ENCODE assay signal across 8 mouse cellular contexts in the genomic region with DNA sequence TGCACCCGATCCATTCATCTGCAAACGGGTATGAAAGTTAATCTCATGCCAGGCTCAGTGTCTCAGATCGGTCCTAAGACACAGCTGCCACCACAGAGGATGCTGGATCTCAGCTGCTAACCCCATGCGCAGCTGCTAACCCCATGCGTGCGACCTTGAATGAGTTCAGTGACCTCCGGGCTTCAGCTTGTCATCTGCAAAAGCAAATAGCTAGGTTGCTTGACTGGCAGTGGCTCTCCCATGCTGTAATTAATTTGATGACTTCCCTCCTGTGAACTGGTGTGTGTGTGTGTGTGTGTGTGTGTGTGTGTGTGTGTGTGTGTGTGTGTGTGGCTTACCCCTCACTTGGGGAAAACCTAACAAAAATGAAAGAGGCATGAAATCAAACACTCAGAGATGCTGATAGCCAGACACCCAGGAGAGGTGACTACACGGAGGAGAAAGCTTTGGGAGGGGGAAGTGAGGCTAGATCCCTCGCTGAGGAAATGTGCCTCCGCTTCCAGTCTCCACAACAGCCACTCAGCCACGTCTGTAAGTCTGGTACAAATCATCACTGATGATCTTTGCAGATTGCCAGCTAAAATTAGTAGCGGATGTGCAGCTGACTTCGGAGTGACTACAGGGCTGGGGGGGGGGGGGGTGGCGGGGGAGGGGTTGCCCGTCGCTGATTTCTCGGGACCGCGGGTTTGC. TPM values are rescaled to one million over a fixed set of nuclear protein-coding genes. Genes with fewer than 3 reads are reported as not detected.
DNase-seq lines count a peak whose midpoint lies in the region; ATAC-seq and TF ChIP-seq lines count a peak whose summit lies in the region.

No protein-coding gene starts in this region.

- H3K4me2 ChIP-seq in kidney, postnatal 0 days (ENCODE audit: low read length): peak overlapping the region; percentile 21; the same call in 1 of the 2 replicates
- H3K4me2 ChIP-seq in heart, embryonic 14.5 days (ENCODE audit: low read length): peak overlapping the region; percentile 44
- H3K4me2 ChIP-seq in midbrain, embryonic 12.5 days (replicated peaks): peak overlapping the region; percentile 27; the same call in 1 of the 2 replicates

- H3K36me3 ChIP-seq in kidney, postnatal 0 days (ENCODE audit: insufficient read depth, low read length): no peaks in the 10 kb centered on the region
- no peaks in the 10 kb centered on the region for H3K36me3 ChIP-seq in heart, embryonic 14.5 days (ENCODE audit: control insufficient read depth, insufficient read depth, low read length)
- no peaks in the 10 kb centered on the region for H3K36me3 ChIP-seq in midbrain, embryonic 12.5 days

- TF ChIP-seq CTCF in kidney, postnatal 0 days (IDR thresholded peaks at IDR 0.05; ENCODE audit: low read depth): no peak

- no peak overlapping the region for H3K27ac ChIP-seq in kidney, postnatal 0 days
- H3K27ac ChIP-seq in heart, embryonic 14.5 days (replicated peaks in 1 of 2; ENCODE audit: control insufficient read depth in 1 of 2, insufficient read depth in 1 of 2, low read depth in 2 of 2, low read length in 2 of 2): no peak overlapping the region
- no peak overlapping the region for H3K27ac ChIP-seq in midbrain, embryonic 12.5 days (replicated peaks)

- H3K9me3 ChIP-seq in kidney, postnatal 0 days (replicated peaks; ENCODE audit: low read length): no peaks in the 10 kb centered on the region
- H3K9me3 ChIP-seq in heart, embryonic 14.5 days (ENCODE audit: control insufficient read depth, low read length): no peaks in the 10 kb centered on the region
- H3K9me3 ChIP-seq in midbrain, embryonic 12.5 days: no peaks in the 10 kb centered on the region

- DNase-seq in kidney, postnatal 0 days (ENCODE audit: low spot score): peak; percentile 15
- no peak for DNase-seq in kidney, postnatal 4 days
- peak; percentile 71 for DNase-seq in embryo, embryonic 10 days (ENCODE audit: low spot score)
- DNase-seq in ovary, adult 18-20 months (ENCODE audit: low spot score): no peak
- DNase-seq in cerebellum, adult 11-12 months: no peak
- DNase-seq in kidney, postnatal 10 days: no peak

- 15% methylated on average over 19 of the region's 19 CpGs for WGBS in kidney, postnatal 0 days
- WGBS in heart, embryonic 14.5 days: 25% methylated on average over 18 of the region's 19 CpGs
- 38% methylated on average over 19 of the region's 19 CpGs for WGBS in midbrain, embryonic 12.5 days

- ATAC-seq in kidney, postnatal 0 days (replicated peaks; ENCODE audit: low FRiP score, low read depth): no peak
- no peak for ATAC-seq in heart, embryonic 14.5 days (ENCODE audit: insufficient number of reproducible peaks, insufficient read depth, low FRiP score, low read depth)
- no peak for ATAC-seq in midbrain, embryonic 12.5 days (ENCODE audit: low FRiP score, low read depth)

- H3K27me3 ChIP-seq in kidney, postnatal 0 days (ENCODE audit: insufficient read depth, low read length): no peaks in the 10 kb centered on the region
- H3K27me3 ChIP-seq in heart, embryonic 14.5 days (ENCODE audit: control insufficient read depth, insufficient read depth, low read length): no peaks in the 10 kb centered on the region
- H3K27me3 ChIP-seq in midbrain, embryonic 12.5 days: no peaks in the 10 kb centered on the region

- H3K4me3 ChIP-seq in kidney, postnatal 0 days (replicated peaks; ENCODE audit: low read depth, low read length): no peak overlapping the region
- no peak overlapping the region for H3K4me3 ChIP-seq in heart, embryonic 14.5 days (ENCODE audit: control insufficient read depth in 1 of 2, insufficient read depth in 1 of 2, low read depth in 1 of 2, low read length in 2 of 2)
- no peak overlapping the region for H3K4me3 ChIP-seq in midbrain, embryonic 12.5 days

- no peaks in the 10 kb centered on the region for H3K4me1 ChIP-seq in kidney, postnatal 0 days (replicated peaks; ENCODE audit: insufficient read depth, low read length)
- peaks cover 0 to 6% of the 10 kb centered on the region in 2 experiments; a peak in 1 of 4 replicates for H3K4me1 ChIP-seq in heart, embryonic 14.5 days (ENCODE audit: control insufficient read depth in 2 of 2, insufficient read depth in 2 of 2, low read length in 2 of 2)
- peaks cover 11% of the 10 kb centered on the region; the same call in 1 of the 2 replicates for H3K4me1 ChIP-seq in midbrain, embryonic 12.5 days

- no peak overlapping the region for H3K9ac ChIP-seq in kidney, postnatal 0 days (ENCODE audit: low read depth, low read length)
- no peak overlapping the region for H3K9ac ChIP-seq in heart, embryonic 14.5 days (ENCODE audit: low read length)
- no peak overlapping the region for H3K9ac ChIP-seq in midbrain, embryonic 12.5 days (replicated peaks)

RNA-seq across cellular contexts. Expression of gene Suds3, which starts 47.0 kb away (rescaled TPM):
- 69.3 and 69.5 TPM in 2 replicates for polyA plus RNA-seq in kidney, postnatal 0 days (2015; fragmentation: Nextera tagmentation; extraction: Ambion mirVana)
- 26.3 and 32.6 TPM in 2 replicates for polyA plus RNA-seq in heart, embryonic 14.5 days (2014; fragmentation: Nextera tagmentation; extraction: Ambion mirVana)
- polyA plus RNA-seq in midbrain, embryonic 12.5 days (2016; fragmentation: Nextera tagmentation; extraction: Ambion mirVana): 116 and 118 TPM in 2 replicates

RNA-seq across cellular contexts. Expression of gene Taok3, which starts 51.0 kb away (rescaled TPM):
- polyA plus RNA-seq in kidney, postnatal 0 days (2015; fragmentation: Nextera tagmentation; extraction: Ambion mirVana): 16.1 and 19.8 TPM in 2 replicates
- 8.9 and 10.3 TPM in 2 replicates for polyA plus RNA-seq in heart, embryonic 14.5 days (2014; fragmentation: Nextera tagmentation; extraction: Ambion mirVana)
- polyA plus RNA-seq in midbrain, embryonic 12.5 days (2016; fragmentation: Nextera tagmentation; extraction: Ambion mirVana): 28.3 and 28.9 TPM in 2 replicates

Comparison
In these comparisons a context has a peak if more than half of its experiments do, and no peak if none do; other contexts are left out.
1. DNase-seq: peak in kidney, postnatal 0 days (single experiment) and embryo, embryonic 10 days (single experiment); none in kidney, postnatal 4 days (0 of 2), ovary, adult 18-20 months (single experiment), cerebellum, adult 11-12 months (single experiment) and kidney, postnatal 10 days (single experiment).
2. Peak in every context shown above with its lines, with median percentiles within 50 percentile points of each other: H3K4me2 ChIP-seq.